Mouse (Mus musculus) C2C12 (cell line): ENCODE data around the gene Igsf11. TPM values are rescaled to one million over a fixed set of nuclear protein-coding genes. Genes with fewer than 3 reads are reported as not detected.

Experiments
- H3K27me3 ChIP-seq: one replicate; pipeline ENCODE4 v1.6.1; 2011; ENCODE audit not compliant: control insufficient read depth, insufficient read depth, insufficient read length
- H3K36me3 ChIP-seq: one replicate; pipeline ENCODE4 v1.6.1; 2011; ENCODE audit not compliant: control insufficient read depth, insufficient read depth
- H3K4me3 ChIP-seq: one replicate; pipeline ENCODE4 v1.5.1; 2011; ENCODE audit warnings: mild to moderate bottlenecking, control low read depth; ENCODE audit not compliant: poor library complexity, insufficient read depth, severe bottlenecking
- H3K79me2 ChIP-seq: one replicate; pipeline ENCODE4 v1.6.1; 2011; ENCODE audit not compliant: control insufficient read depth, insufficient read depth
- H3K79me3 ChIP-seq: one replicate; pipeline ENCODE4 v1.6.1; 2011; ENCODE audit warnings: low read depth, control low read depth
- H3ac ChIP-seq: one replicate; pipeline ENCODE3; 2011; ENCODE audit warnings: low read depth; ENCODE audit not compliant: control insufficient read depth, insufficient read length
- CEBPB ChIP-seq: IDR thresholded peaks from one replicate; pipeline ENCODE4 v1.6.1; 2011; ENCODE audit warnings: low read depth, mild to moderate bottlenecking, control low read depth, moderate library complexity
- CTCF ChIP-seq: IDR thresholded peaks from one replicate; pipeline ENCODE4 v1.5.1; 2011; ENCODE audit not compliant: control insufficient read depth, insufficient read depth, insufficient read length
- FOSL1 ChIP-seq: IDR thresholded peaks from one replicate; pipeline ENCODE4 v1.8.0; 2011; ENCODE audit warnings: mild to moderate bottlenecking, low read length; ENCODE audit not compliant: poor library complexity, insufficient read depth, severe bottlenecking
- MAX ChIP-seq: IDR thresholded peaks from one replicate; pipeline ENCODE4 v1.6.1; 2011; ENCODE audit warnings: mild to moderate bottlenecking, control low read depth
- MYOD1 ChIP-seq: IDR thresholded peaks from one replicate; pipeline ENCODE4 v1.6.1; 2011; ENCODE audit warnings: low read depth; ENCODE audit not compliant: control insufficient read depth, insufficient read length
- MYOG ChIP-seq: IDR thresholded peaks from one replicate; pipeline ENCODE4 v1.6.1; 2011; ENCODE audit not compliant: control insufficient read depth, insufficient read length; ENCODE audit errors: extremely low read depth
- USF1 ChIP-seq: IDR thresholded peaks from one replicate; pipeline ENCODE4 v1.6.1; 2011; ENCODE audit warnings: low read depth, mild to moderate bottlenecking, control low read depth, moderate library complexity
- polyA plus RNA-seq: library from polyadenylated mRNA; unstranded; fragments of >200 nt; fragmentation: generic; extraction: Trizol; gene quantifications from one replicate; pipeline ENCODE4 v1.2.1, GENCODE M21; 2012; ENCODE audit warnings: missing spikeins

Igsf11 gene
- polyA plus RNA-seq, 1 experiment: 7.7 TPM

- H3K36me3 ChIP-seq: no peaks in the 10 kb centered on the region
- TF ChIP-seq FOSL1 (no peak), MYOG (no peak), MYOD1 (no peak), CEBPB (no peak), CTCF (no peak), MAX (no peak), USF1 (no peak)
- no peaks in the 10 kb centered on the region for H3K27me3 ChIP-seq
- no peaks in the 10 kb centered on the region for H3K79me3 ChIP-seq
- H3K4me3 ChIP-seq: no peak overlapping the region
- H3K79me2 ChIP-seq: no peaks in the 10 kb centered on the region
- no peak overlapping the region for H3ac ChIP-seq
Measured at GRCm38 (mm10) chr16:38941275-38941674, 48.8 kb downstream of the Igsf11 start.

- no peaks in the 10 kb centered on the region for H3K27me3 ChIP-seq
- no peaks in the 10 kb centered on the region for H3K79me2 ChIP-seq
- H3ac ChIP-seq: no peak overlapping the region
- no peaks in the 10 kb centered on the region for H3K79me3 ChIP-seq
- no peaks in the 10 kb centered on the region for H3K36me3 ChIP-seq
- H3K4me3 ChIP-seq: no peak overlapping the region
- TF ChIP-seq FOSL1 (no peak), MAX (no peak), MYOD1 (no peak), USF1 (no peak), CEBPB (no peak), MYOG (no peak)
Measured at GRCm38 (mm10) chr16:38943706-38944550, 51.5 kb downstream of the Igsf11 start.

- Histone ChIP-seq H3K36me3 (no peaks in the 10 kb centered on the region), H3K79me2 (no peaks in the 10 kb centered on the region), H3K27me3 (no peaks in the 10 kb centered on the region), H3K79me3 (no peaks in the 10 kb centered on the region), H3K4me3 (no peak overlapping the region), H3ac (no peak overlapping the region)
- TF ChIP-seq MAX (no peak), CTCF (no peak), USF1 (no peak), FOSL1 (no peak), CEBPB (no peak), MYOG (no peak), MYOD1 (no peak)
Measured at GRCm38 (mm10) chr16:38945111-38945510, 52.6 kb downstream of the Igsf11 start.

- no peak overlapping the region for H3ac ChIP-seq
- TF ChIP-seq FOSL1: no peak
- TF ChIP-seq MYOD1: no peak
- TF ChIP-seq MAX: no peak
- TF ChIP-seq USF1: no peak
- no peak for TF ChIP-seq MYOG
- no peak for TF ChIP-seq CEBPB
- TF ChIP-seq CTCF: no peak
- no peaks in the 10 kb centered on the region for H3K27me3 ChIP-seq
- H3K79me2 ChIP-seq: no peaks in the 10 kb centered on the region
- H3K36me3 ChIP-seq: no peaks in the 10 kb centered on the region
- no peaks in the 10 kb centered on the region for H3K79me3 ChIP-seq
- H3K4me3 ChIP-seq: no peak overlapping the region
Measured at GRCm38 (mm10) chr16:38945581-38945981, 53.1 kb downstream of the Igsf11 start.

- H3ac ChIP-seq: no peak overlapping the region
- no peaks in the 10 kb centered on the region for H3K79me3 ChIP-seq
- H3K4me3 ChIP-seq: no peak overlapping the region
- TF ChIP-seq FOSL1: no peak
- TF ChIP-seq MYOD1: no peak
- no peak for TF ChIP-seq CTCF
- no peak for TF ChIP-seq MYOG
- no peak for TF ChIP-seq USF1
- no peak for TF ChIP-seq CEBPB
- H3K27me3 ChIP-seq: no peaks in the 10 kb centered on the region
- no peaks in the 10 kb centered on the region for H3K36me3 ChIP-seq
- H3K79me2 ChIP-seq: no peaks in the 10 kb centered on the region
Measured at GRCm38 (mm10) chr16:38946453-38946852, 54.0 kb downstream of the Igsf11 start.

- Histone ChIP-seq H3K79me3 (no peaks in the 10 kb centered on the region), H3K4me3 (no peak overlapping the region), H3K79me2 (no peaks in the 10 kb centered on the region), H3K27me3 (no peaks in the 10 kb centered on the region), H3ac (no peak overlapping the region), H3K36me3 (no peaks in the 10 kb centered on the region)
- TF ChIP-seq FOSL1 (no peak), USF1 (no peak), MYOG (no peak), MAX (no peak), MYOD1 (no peak), CTCF (no peak), CEBPB (no peak)
Measured at GRCm38 (mm10) chr16:38947141-38947879, 54.8 kb downstream of the Igsf11 start.
